Comparison of ENCODE assay signal across 8 mouse cellular contexts in genomic region chr4:124709961-124710446, GRCm38 (mm10). TPM values are rescaled to one million over a fixed set of nuclear protein-coding genes. Genes with fewer than 3 reads are reported as not detected.
A peak's percentile ranks its signal among the peaks of the same experiment; 100 is the strongest.
DNase-seq lines count a peak whose midpoint lies in the region; ATAC-seq and TF ChIP-seq lines count a peak whose summit lies in the region.

No protein-coding gene starts in this region.

- no peak for TF ChIP-seq CTCF in forebrain, postnatal 0 days (IDR thresholded peaks at IDR 0.05; ENCODE audit: low read depth)
- no peak for TF ChIP-seq CTCF in midbrain, postnatal 0 days (IDR thresholded peaks at IDR 0.05)

- DNase-seq in urinary bladder, postnatal 25 days (ENCODE audit: low spot score) = peak; percentile 21
- DNase-seq in urinary bladder, adult 18-20 months (ENCODE audit: low spot score in 2 of 2) = no peak
- DNase-seq in forebrain, postnatal 0 days = no peak
- DNase-seq in hindbrain, embryonic 14.5 days (ENCODE audit: low spot score) = no peak
- peak; percentile 55 for DNase-seq in liver, embryonic 11.5 days (ENCODE audit: low spot score)
- DNase-seq in midbrain, postnatal 0 days (ENCODE audit: low spot score) = no peak
- no peak for DNase-seq in left cerebral cortex, postnatal 4 days
- DNase-seq in right cerebral cortex, postnatal 36 days (ENCODE audit: low spot score in 2 of 2) = no peak

- H3K9me3 ChIP-seq in forebrain, postnatal 0 days (ENCODE audit: low read length) = no peaks in the 10 kb centered on the region
- H3K9me3 ChIP-seq in hindbrain, embryonic 14.5 days (ENCODE audit: control insufficient read depth, low read length) = no peaks in the 10 kb centered on the region
- no peaks in the 10 kb centered on the region for H3K9me3 ChIP-seq in liver, embryonic 11.5 days (ENCODE audit: control insufficient read depth, low read length)
- no peaks in the 10 kb centered on the region for H3K9me3 ChIP-seq in midbrain, postnatal 0 days (ENCODE audit: low read length)

- peak overlapping the region; percentile 23; the same call in 1 of the 2 replicates for H3K4me2 ChIP-seq in forebrain, postnatal 0 days (ENCODE audit: low read depth)
- H3K4me2 ChIP-seq in hindbrain, embryonic 14.5 days (replicated peaks) = peak overlapping the region; percentile 47
- peak overlapping the region; percentile 73 for H3K4me2 ChIP-seq in liver, embryonic 11.5 days
- H3K4me2 ChIP-seq in midbrain, postnatal 0 days (ENCODE audit: low read depth, low read length, poor library complexity, severe bottlenecking) = peak overlapping the region; percentile 32; the same call in 1 of the 2 replicates

- no peak overlapping the region for H3K9ac ChIP-seq in forebrain, postnatal 0 days
- no peak overlapping the region for H3K9ac ChIP-seq in hindbrain, embryonic 14.5 days
- H3K9ac ChIP-seq in liver, embryonic 11.5 days (ENCODE audit: low read depth, low read length) = peak overlapping the region; percentile 64
- no peak overlapping the region for H3K9ac ChIP-seq in midbrain, postnatal 0 days (replicated peaks; ENCODE audit: low read length, poor library complexity, severe bottlenecking)

- intact Hi-C loops in left cerebral cortex, postnatal 4 days (cut with DNase I) = no loop called here

- H3K4me3 ChIP-seq in forebrain, postnatal 0 days (ENCODE audit: low read depth, low read length) = no peak overlapping the region
- H3K4me3 ChIP-seq in hindbrain, embryonic 14.5 days (replicated peaks; ENCODE audit: low read length) = peak overlapping the region; percentile 8
- H3K4me3 ChIP-seq in liver, embryonic 11.5 days (ENCODE audit: low read depth, low read length) = peak overlapping the region; percentile 39
- H3K4me3 ChIP-seq in midbrain, postnatal 0 days (ENCODE audit: low read depth, low read length) = no peak overlapping the region

- H3K27ac ChIP-seq in forebrain, postnatal 0 days (ENCODE audit: low read depth, low read length) = no peak overlapping the region
- H3K27ac ChIP-seq in hindbrain, embryonic 14.5 days = no peak overlapping the region
- peak overlapping the region; percentile 95 for H3K27ac ChIP-seq in liver, embryonic 11.5 days (ENCODE audit: low read depth, low read length)
- no peak overlapping the region for H3K27ac ChIP-seq in midbrain, postnatal 0 days (ENCODE audit: low read depth, low read length)

- no peak for ATAC-seq in forebrain, postnatal 0 days
- no peak for ATAC-seq in hindbrain, embryonic 14.5 days (ENCODE audit: low FRiP score)
- ATAC-seq in liver, embryonic 11.5 days (replicated peaks; ENCODE audit: low FRiP score) = no peak; the same call in 1 of the 2 replicates
- no peak for ATAC-seq in midbrain, postnatal 0 days (ENCODE audit: low FRiP score)

- no peaks in the 10 kb centered on the region for H3K27me3 ChIP-seq in forebrain, postnatal 0 days (ENCODE audit: insufficient read depth, low read length)
- H3K27me3 ChIP-seq in hindbrain, embryonic 14.5 days (ENCODE audit: control insufficient read depth, insufficient read depth, low read length) = peaks cover 22% of the 10 kb centered on the region
- H3K27me3 ChIP-seq in liver, embryonic 11.5 days (replicated peaks; ENCODE audit: control insufficient read depth, insufficient read depth, low read length) = no peaks in the 10 kb centered on the region
- no peaks in the 10 kb centered on the region for H3K27me3 ChIP-seq in midbrain, postnatal 0 days (ENCODE audit: insufficient read depth, low read length)

- H3K4me1 ChIP-seq in forebrain, postnatal 0 days (ENCODE audit: insufficient read depth) = 0 out of 2 replicates have a peak, but pooled peaks cover 9% of the 10 kb centered on the region
- peaks cover 11% of the 10 kb centered on the region; the same call in 1 of the 2 replicates for H3K4me1 ChIP-seq in hindbrain, embryonic 14.5 days (replicated peaks; ENCODE audit: control insufficient read depth, insufficient read depth, low read length)
- H3K4me1 ChIP-seq in liver, embryonic 11.5 days (replicated peaks; ENCODE audit: control insufficient read depth, insufficient read depth, low read length) = peaks cover 35% of the 10 kb centered on the region
- 0 out of 2 replicates have a peak, but pooled peaks cover 3% of the 10 kb centered on the region for H3K4me1 ChIP-seq in midbrain, postnatal 0 days (ENCODE audit: insufficient read depth, low read length)

- WGBS in forebrain, postnatal 0 days = 5% methylated on average over 18 of the region's 18 CpGs
- 4% methylated on average over 18 of the region's 18 CpGs for WGBS in hindbrain, embryonic 14.5 days
- WGBS in liver, embryonic 11.5 days = 4% methylated on average over 18 of the region's 18 CpGs
- WGBS in midbrain, postnatal 0 days = 3% methylated on average over 18 of the region's 18 CpGs

- H3K36me3 ChIP-seq in forebrain, postnatal 0 days (ENCODE audit: insufficient read depth) = no peaks in the 10 kb centered on the region
- no peaks in the 10 kb centered on the region for H3K36me3 ChIP-seq in hindbrain, embryonic 14.5 days (replicated peaks; ENCODE audit: control insufficient read depth, insufficient read depth)
- no peaks in the 10 kb centered on the region; the same call in 1 of the 2 replicates for H3K36me3 ChIP-seq in liver, embryonic 11.5 days (ENCODE audit: control insufficient read depth, insufficient read depth, low read length)
- H3K36me3 ChIP-seq in midbrain, postnatal 0 days (ENCODE audit: insufficient read depth, low read length) = no peaks in the 10 kb centered on the region

RNA-seq across cellular contexts. Expression of gene Sf3a3, which starts 4.6 kb away (rescaled TPM):
- total RNA-seq in forebrain, postnatal 0 days (2014; rRNA removed) = 46.3 and 54.4 TPM in 2 replicates
- polyA plus RNA-seq in forebrain, postnatal 0 days (2015; fragmentation: Nextera tagmentation; extraction: Ambion mirVana) = 68.3 and 84.1 TPM in 2 replicates
- 88.9 and 89.3 TPM in 2 replicates for polyA plus RNA-seq in hindbrain, embryonic 14.5 days (2014; fragmentation: Nextera tagmentation; extraction: Ambion mirVana)
- polyA plus RNA-seq in liver, embryonic 11.5 days (2014; fragmentation: Nextera tagmentation; extraction: Ambion mirVana) = 172 and 182 TPM in 2 replicates
- 32.8 and 34.3 TPM in 2 replicates for total RNA-seq in midbrain, postnatal 0 days (2014; rRNA removed)
- polyA plus RNA-seq in midbrain, postnatal 0 days (2015; fragmentation: Nextera tagmentation; extraction: Ambion mirVana) = 73.8 and 75.9 TPM in 2 replicates
- total RNA-seq in left cerebral cortex, postnatal 4 days (2021) = 10 to 100 TPM; 45.9 to 47.3 TPM

RNA-seq across cellular contexts. Expression of gene Fhl3, which starts 9.5 kb away (rescaled TPM):
- 2.5 and 3.0 TPM in 2 replicates for total RNA-seq in forebrain, postnatal 0 days (2014; rRNA removed)
- polyA plus RNA-seq in forebrain, postnatal 0 days (2015; fragmentation: Nextera tagmentation; extraction: Ambion mirVana) = 1.4 and 2.0 TPM in 2 replicates
- 1.8 and 2.2 TPM in 2 replicates for polyA plus RNA-seq in hindbrain, embryonic 14.5 days (2014; fragmentation: Nextera tagmentation; extraction: Ambion mirVana)
- polyA plus RNA-seq in liver, embryonic 11.5 days (2014; fragmentation: Nextera tagmentation; extraction: Ambion mirVana) = 5.1 and 6.8 TPM in 2 replicates
- 5.0 and 6.9 TPM in 2 replicates for total RNA-seq in midbrain, postnatal 0 days (2014; rRNA removed)
- polyA plus RNA-seq in midbrain, postnatal 0 days (2015; fragmentation: Nextera tagmentation; extraction: Ambion mirVana) = 1.7 and 2.0 TPM in 2 replicates
- 1 to 10 TPM; 4.3 to 4.9 TPM for total RNA-seq in left cerebral cortex, postnatal 4 days (2021)

RNA-seq across cellular contexts. Expression of gene Utp11, which starts 16.6 kb away (rescaled TPM):
- total RNA-seq in forebrain, postnatal 0 days (2014; rRNA removed) = 14.2 and 16.2 TPM in 2 replicates
- 30.9 and 33.0 TPM in 2 replicates for polyA plus RNA-seq in forebrain, postnatal 0 days (2015; fragmentation: Nextera tagmentation; extraction: Ambion mirVana)
- polyA plus RNA-seq in hindbrain, embryonic 14.5 days (2014; fragmentation: Nextera tagmentation; extraction: Ambion mirVana) = 33.5 and 33.6 TPM in 2 replicates
- polyA plus RNA-seq in liver, embryonic 11.5 days (2014; fragmentation: Nextera tagmentation; extraction: Ambion mirVana) = 73.3 and 80.5 TPM in 2 replicates
- 10.3 and 10.9 TPM in 2 replicates for total RNA-seq in midbrain, postnatal 0 days (2014; rRNA removed)
- polyA plus RNA-seq in midbrain, postnatal 0 days (2015; fragmentation: Nextera tagmentation; extraction: Ambion mirVana) = 30.7 and 31.7 TPM in 2 replicates
- total RNA-seq in left cerebral cortex, postnatal 4 days (2021) = 10 to 100 TPM; 16.5 to 20.2 TPM

RNA-seq across cellular contexts. Expression of gene Inpp5b, which starts 31.6 kb away (rescaled TPM):
- total RNA-seq in forebrain, postnatal 0 days (2014; rRNA removed) = 17.9 and 21.7 TPM in 2 replicates
- 8.0 and 11.2 TPM in 2 replicates for polyA plus RNA-seq in forebrain, postnatal 0 days (2015; fragmentation: Nextera tagmentation; extraction: Ambion mirVana)
- 21.0 and 21.1 TPM in 2 replicates for polyA plus RNA-seq in hindbrain, embryonic 14.5 days (2014; fragmentation: Nextera tagmentation; extraction: Ambion mirVana)
- 58.2 and 63.3 TPM in 2 replicates for polyA plus RNA-seq in liver, embryonic 11.5 days (2014; fragmentation: Nextera tagmentation; extraction: Ambion mirVana)
- 19.0 and 20.5 TPM in 2 replicates for total RNA-seq in midbrain, postnatal 0 days (2014; rRNA removed)
- polyA plus RNA-seq in midbrain, postnatal 0 days (2015; fragmentation: Nextera tagmentation; extraction: Ambion mirVana) = 14.3 and 16.0 TPM in 2 replicates
- 10 to 100 TPM; 30.4 to 33.6 TPM for total RNA-seq in left cerebral cortex, postnatal 4 days (2021)

RNA-seq across cellular contexts. Expression of gene Pou3f1, which starts 53.4 kb away (rescaled TPM):
- 19.7 and 30.5 TPM in 2 replicates for total RNA-seq in forebrain, postnatal 0 days (2014; rRNA removed)
- polyA plus RNA-seq in forebrain, postnatal 0 days (2015; fragmentation: Nextera tagmentation; extraction: Ambion mirVana) = 20.2 and 31.1 TPM in 2 replicates
- 9.6 and 11.2 TPM in 2 replicates for polyA plus RNA-seq in hindbrain, embryonic 14.5 days (2014; fragmentation: Nextera tagmentation; extraction: Ambion mirVana)
- polyA plus RNA-seq in liver, embryonic 11.5 days (2014; fragmentation: Nextera tagmentation; extraction: Ambion mirVana) = 0.16 and 0.21 TPM in 2 replicates
- 17.7 and 19.8 TPM in 2 replicates for total RNA-seq in midbrain, postnatal 0 days (2014; rRNA removed)
- polyA plus RNA-seq in midbrain, postnatal 0 days (2015; fragmentation: Nextera tagmentation; extraction: Ambion mirVana) = 11.4 and 11.5 TPM in 2 replicates
- 10 to 100 TPM; 42.4 to 52.0 TPM for total RNA-seq in left cerebral cortex, postnatal 4 days (2021)

Comparison
In these comparisons a context has a peak if more than half of its experiments do, and no peak if none do; other contexts are left out.
1. DNase-seq: peak in urinary bladder, postnatal 25 days (single experiment) and liver, embryonic 11.5 days (single experiment); none in urinary bladder, adult 18-20 months (0 of 2), forebrain, postnatal 0 days (single experiment), hindbrain, embryonic 14.5 days (single experiment), midbrain, postnatal 0 days (single experiment), left cerebral cortex, postnatal 4 days (single experiment) and right cerebral cortex, postnatal 36 days (0 of 2).
2. H3K4me2 ChIP-seq: peak in every context shown above with its lines; median percentile 73 in liver, embryonic 11.5 days; 47 in hindbrain, embryonic 14.5 days; 32 in midbrain, postnatal 0 days; 23 in forebrain, postnatal 0 days.
3. H3K4me3 ChIP-seq: peak in hindbrain, embryonic 14.5 days (single experiment) and liver, embryonic 11.5 days (single experiment); none in forebrain, postnatal 0 days (single experiment) and midbrain, postnatal 0 days (single experiment).